Mouse (Mus musculus) layer of hippocampus, adult 2 months (tissue): ENCODE measurements at regions not wholly inside any gene's neighbourhood (a gene's known extent, or its start where the extent isn't known, plus 50 kb on each side); places are given as distances from the start of the nearest gene placed in this dataset.

Source experiments
- DNase-seq, 2 experiments: peaks; one replicate each; pipeline ENCODE4 v3.0.0; 2022; ENCODE audit warnings: low spot score in 2 of 2
- H3K27ac ChIP-seq: fragments of 200-600 bp; 2 replicates; pipeline ENCODE4 v1.8.1; 2022
- H3K4me3 ChIP-seq: fragments of 200-600 bp; 2 replicates; pipeline ENCODE4 v1.8.1; 2022; ENCODE audit warnings: mild to moderate bottlenecking
- CTCF ChIP-seq: fragments of 200-600 bp; conservative IDR thresholded peaks from 2 replicates; pipeline ENCODE4 v1.8.1; 2022; ENCODE audit warnings: antibody characterized with exemption, mild to moderate bottlenecking, moderate library complexity

GRCm38 (mm10) chr5:80326986-80327385 is 693.0 kb upstream of the Adgrl3 start:
- no peak overlapping the region for H3K4me3 ChIP-seq
- no peak for DNase-seq
- no peak for TF ChIP-seq CTCF
- no peak overlapping the region for H3K27ac ChIP-seq

GRCm38 (mm10) chr5:80345155-80345554 is 674.8 kb upstream of the Adgrl3 start:
- no peak overlapping the region for H3K27ac ChIP-seq
- TF ChIP-seq CTCF, result no peak
- no peak overlapping the region for H3K4me3 ChIP-seq
- DNase-seq, result no peak

- H3K27ac ChIP-seq, result no peak overlapping the region
- TF ChIP-seq CTCF, result no peak
- no peak overlapping the region for H3K4me3 ChIP-seq
- DNase-seq, result no peak
These were observed 661.7 kb upstream of the Adgrl3 start for GRCm38 (mm10) chr5:80358271-80358670.

GRCm38 (mm10) chr5:80393656-80394055 is 626.3 kb upstream of the Adgrl3 start:
- DNase-seq, result peak; percentile 49 to 55
- TF ChIP-seq CTCF, result no peak
- Histone ChIP-seq H3K4me3 (no peak overlapping the region), H3K27ac (peak overlapping the region; percentile 8; the same call in 1 of the 2 replicates)

GRCm38 (mm10) chr5:80402666-80403065 is 617.3 kb upstream of the Adgrl3 start:
- Histone ChIP-seq H3K4me3 (no peak overlapping the region), H3K27ac (no peak overlapping the region)
- no peak for DNase-seq
- TF ChIP-seq CTCF, result no peak

GRCm38 (mm10) chr5:80416116-80416515 is 603.8 kb upstream of the Adgrl3 start:
- Histone ChIP-seq H3K4me3 (no peak overlapping the region), H3K27ac (no peak overlapping the region)
- no peak for TF ChIP-seq CTCF
- DNase-seq, result no peak
